Mouse (Mus musculus) kidney, adult 2 months (tissue): ENCODE data around the gene Btbd18.

Experiments
- CTCF ChIP-seq: fragments of 200-500 bp; conservative IDR thresholded peaks from 2 replicates; pipeline ENCODE4 v1.5.1; 2011; ENCODE audit warnings: low read depth, mild to moderate bottlenecking, control low read depth, low read length, moderate library complexity, mixed read lengths; ENCODE audit not compliant: insufficient read depth, insufficient read length
- POLR2A ChIP-seq: fragments of 200-500 bp; IDR thresholded peaks from one replicate; pipeline ENCODE4 v1.6.1; 2011; ENCODE audit warnings: low read depth, low read length, control low read depth

GRCm38 (mm10) chr2:84704329-84704728, 45.5 kb downstream of the Btbd18 start:
- no peak for TF ChIP-seq CTCF
- TF ChIP-seq POLR2A, result no peak
